Mouse (Mus musculus) liver, embryonic 16.5 days (tissue): ENCODE data around the gene Dnajb13. TPM values are rescaled to one million over a fixed set of nuclear protein-coding genes. Genes with fewer than 3 reads are reported as not detected.

Experiments
- ATAC-seq: fragments of 200-750 bp; cut with Nextera tagmentation; 2 replicates; pipeline ENCODE4 v1.8.0; 2017; ENCODE audit warnings: low read depth, mild to moderate bottlenecking, moderate number of reproducible peaks, moderate library complexity
- H3K27ac ChIP-seq: fragments of 300-500 bp; sonication (generic); 2 replicates; pipeline ENCODE4 v1.5.1; 2014; ENCODE audit warnings: mild to moderate bottlenecking, low read length
- H3K27me3 ChIP-seq: fragments of 300-500 bp; sonication (generic); 2 replicates; pipeline ENCODE4 v1.6.1; 2014; ENCODE audit warnings: low read depth, low read length, mixed read lengths; ENCODE audit not compliant: control insufficient read depth, insufficient read depth
- H3K36me3 ChIP-seq: fragments of 300-500 bp; sonication (generic); 2 replicates; pipeline ENCODE4 v1.6.1; 2014; ENCODE audit warnings: mild to moderate bottlenecking; ENCODE audit not compliant: control insufficient read depth, insufficient read depth
- H3K4me1 ChIP-seq: fragments of 300-500 bp; sonication (generic); 2 replicates; pipeline ENCODE4 v1.6.1; 2014; ENCODE audit warnings: low read depth, low read length, mixed read lengths; ENCODE audit not compliant: control insufficient read depth
- H3K4me2 ChIP-seq: fragments of 300-500 bp; sonication (generic); 2 replicates; pipeline ENCODE4 v1.6.1; 2014; ENCODE audit warnings: low read depth, low read length, mixed read lengths
- H3K4me3 ChIP-seq: fragments of 300-500 bp; sonication (generic); 2 replicates; pipeline ENCODE4 v1.5.1; 2014; ENCODE audit warnings: low read depth, mild to moderate bottlenecking, low read length
- H3K9ac ChIP-seq: fragments of 300-500 bp; sonication (generic); 2 replicates; pipeline ENCODE4 v1.6.1; 2014; ENCODE audit warnings: low read depth, low read length
- H3K9me3 ChIP-seq: fragments of 300-500 bp; sonication (generic); replicated peaks from 2 replicates; pipeline ENCODE4 v1.6.1; 2016; ENCODE audit warnings: low read length; ENCODE audit not compliant: control insufficient read depth
- WGBS: fragments of 180-500 bp; shearing (Covaris S2); extraction: QIAGEN DNeasy Blood & Tissue Kit; methylation state at CpG from one replicate; pipeline ENCODE4 v1.1.7; 2014; ENCODE audit not compliant: insufficient replicate concordance; 5-methylcytosine and 5-hydroxymethylcytosine counted together
- polyA plus RNA-seq: library from polyadenylated mRNA; unstranded; fragments of >200 nt; fragmentation: Nextera tagmentation; extraction: Ambion mirVana; gene quantifications from 2 replicates; pipeline ENCODE4 v1.2.1, GENCODE M21; 2015

Gene Dnajb13
- polyA plus RNA-seq, 1 experiment from 2014 or later: 4.4 TPM

- peak overlapping the region; percentile 92 for H3K4me3 ChIP-seq
- peak overlapping the region; percentile 97 for H3K9ac ChIP-seq
- H3K27ac ChIP-seq: peak overlapping the region; percentile 93
- peak overlapping the region; percentile 77 for H3K4me2 ChIP-seq
- 72% methylated on average over 6 of the region's 6 CpGs for WGBS
- peaks cover 57% of the 10 kb centered on the region for H3K4me1 ChIP-seq
- peaks cover 60% of the 10 kb centered on the region for H3K36me3 ChIP-seq
- ATAC-seq: no peak
- no peaks in the 10 kb centered on the region for H3K9me3 ChIP-seq
- H3K27me3 ChIP-seq: no peaks in the 10 kb centered on the region
These were observed 18.4 kb downstream of the Dnajb13 start for GRCm38 (mm10) chr7:100496371-100496770.

DNA sequence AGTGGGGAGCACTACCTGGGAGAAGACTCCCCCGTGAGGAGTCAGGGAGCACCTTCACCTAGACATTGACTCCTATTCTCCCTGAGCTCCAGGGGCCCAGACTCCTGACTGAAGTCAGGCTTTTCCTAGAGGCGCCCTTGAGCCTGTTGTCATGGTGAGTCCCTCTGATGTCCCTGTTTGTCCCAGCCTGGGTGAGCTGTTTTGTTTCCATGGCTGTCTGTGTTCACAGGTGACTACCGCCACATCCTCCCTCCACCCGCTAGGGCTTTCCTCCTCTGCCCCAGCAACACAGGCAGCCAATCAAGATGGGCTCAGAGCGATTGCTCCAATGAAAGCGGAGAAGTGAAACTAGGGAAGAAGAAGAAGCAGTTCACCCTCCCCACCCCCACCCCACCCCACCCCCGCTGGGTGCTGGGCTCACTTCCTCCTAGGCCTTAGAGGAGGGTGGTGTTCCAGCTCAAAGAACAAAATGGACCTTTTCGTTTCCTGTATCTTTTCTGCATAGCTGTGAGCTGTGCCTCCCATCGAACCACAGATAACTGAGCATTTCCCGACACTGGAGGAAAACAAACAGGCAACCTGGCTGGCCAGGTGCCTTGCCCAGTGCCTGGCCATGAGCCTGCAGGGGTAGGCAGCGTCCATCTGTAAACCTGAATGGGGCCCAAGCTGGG lies 19.0 kb downstream of the Dnajb13 start:
- peak overlapping the region; percentile 97 for H3K9ac ChIP-seq
- peaks cover 50% of the 10 kb centered on the region for H3K4me1 ChIP-seq
- H3K27me3 ChIP-seq: no peaks in the 10 kb centered on the region
- H3K27ac ChIP-seq: peak overlapping the region; percentile 93
- peak; percentile 40 for ATAC-seq
- peaks cover 60% of the 10 kb centered on the region for H3K36me3 ChIP-seq
- WGBS: 19% methylated on average over 11 of the region's 11 CpGs
- H3K4me2 ChIP-seq: peak overlapping the region; percentile 77
- no peaks in the 10 kb centered on the region for H3K9me3 ChIP-seq
- peak overlapping the region; percentile 92 for H3K4me3 ChIP-seq

- Histone ChIP-seq H3K4me1 (peaks cover 44% of the 10 kb centered on the region), H3K4me2 (peak overlapping the region; percentile 77), H3K36me3 (peaks cover 54% of the 10 kb centered on the region)
These were observed 19.7 kb downstream of the Dnajb13 start for GRCm38 (mm10) chr7:100495042-100495441.

DNA sequence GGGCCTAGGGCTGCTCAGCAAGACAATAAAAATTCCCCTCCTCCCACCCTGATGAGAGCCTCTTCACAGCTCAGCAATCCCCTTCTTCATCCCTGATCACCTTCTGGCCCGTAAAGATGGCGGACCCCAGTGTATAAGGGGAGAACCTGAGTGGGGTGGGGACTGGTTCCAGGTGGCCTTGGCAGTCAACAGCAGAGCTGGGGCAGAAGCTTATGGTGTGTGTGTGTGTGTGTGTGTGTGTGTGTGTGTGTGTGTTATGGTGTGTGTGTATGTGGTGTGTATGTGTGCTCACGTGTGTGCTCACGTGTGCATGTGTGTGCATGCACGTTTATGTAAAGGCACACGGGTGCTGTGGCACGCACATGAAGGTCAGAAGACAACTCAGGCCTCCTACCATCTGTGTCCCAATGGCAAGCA lies 20.3 kb downstream of the Dnajb13 start:
- Histone ChIP-seq H3K9ac (peak overlapping the region; percentile 97), H3K27me3 (no peaks in the 10 kb centered on the region), H3K9me3 (no peaks in the 10 kb centered on the region), H3K27ac (peak overlapping the region; percentile 93), H3K4me1 (peaks cover 41% of the 10 kb centered on the region), H3K36me3 (peaks cover 48% of the 10 kb centered on the region), H3K4me3 (peak overlapping the region; percentile 92), H3K4me2 (peak overlapping the region; percentile 77)
- no peak for ATAC-seq
- WGBS: 61% methylated on average over 7 of the region's 7 CpGs

More at GRCm38 (mm10) chr7:100495042-100495441, 19.7 kb downstream of the Dnajb13 start:
- no peaks in the 10 kb centered on the region for H3K9me3 ChIP-seq
- H3K27me3 ChIP-seq: no peaks in the 10 kb centered on the region
- ATAC-seq: no peak
- peak overlapping the region; percentile 92 for H3K4me3 ChIP-seq
- H3K27ac ChIP-seq: peak overlapping the region; percentile 93
- 25% methylated on average over 8 of the region's 8 CpGs for WGBS
- peak overlapping the region; percentile 97 for H3K9ac ChIP-seq

DNA sequence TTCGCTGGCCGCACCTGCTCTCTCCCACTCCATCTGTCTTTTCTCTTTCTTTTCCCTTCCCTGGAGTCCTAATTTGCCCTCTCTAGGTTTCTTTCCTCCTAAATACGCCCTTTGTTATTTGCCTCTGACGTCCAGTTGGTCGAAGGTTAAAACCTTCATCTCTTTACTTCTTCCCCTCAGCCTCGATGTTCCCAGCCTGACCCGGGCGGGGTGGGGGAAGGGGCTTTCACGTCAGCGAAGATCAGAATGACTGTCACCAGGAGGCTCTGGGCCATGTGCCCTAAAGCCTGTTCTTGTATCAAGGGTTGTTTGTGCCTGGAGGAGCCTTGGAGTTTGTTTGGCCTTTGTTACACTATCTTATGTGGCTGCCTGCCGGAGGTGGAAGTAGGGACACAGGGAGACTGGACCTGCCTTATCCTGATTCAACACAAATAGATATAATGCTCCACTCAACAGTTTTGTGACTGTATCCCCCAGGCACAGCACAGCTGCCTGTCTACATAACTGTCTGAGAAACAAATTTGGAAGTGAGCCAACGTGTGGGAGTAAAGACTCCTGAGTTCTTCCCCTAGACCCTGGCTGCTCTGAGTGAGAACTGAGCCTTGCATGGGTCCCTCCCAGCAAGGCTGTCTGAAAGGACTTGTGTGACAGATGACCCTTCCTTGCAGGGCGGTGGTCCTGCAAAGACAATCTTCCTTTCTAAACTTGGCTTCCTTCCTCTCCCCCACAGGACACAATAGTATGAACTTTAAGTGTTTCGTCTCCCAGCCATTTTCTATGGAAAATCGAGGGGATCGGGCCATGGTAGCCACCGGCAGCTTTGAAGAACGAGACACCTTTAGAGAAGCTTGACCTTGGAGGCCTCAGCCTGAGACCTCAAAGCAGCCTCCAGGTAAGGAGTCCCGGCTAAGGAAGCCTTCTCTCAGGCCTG lies 21.0 kb downstream of the Dnajb13 start:
- peak; percentile 2; the same call in 1 of the 2 replicates for ATAC-seq
- WGBS: 13% methylated on average over 19 of the region's 19 CpGs
- peak overlapping the region; percentile 97 for H3K9ac ChIP-seq
- peak overlapping the region; percentile 77 for H3K4me2 ChIP-seq
- H3K4me3 ChIP-seq: peak overlapping the region; percentile 92
- no peaks in the 10 kb centered on the region for H3K9me3 ChIP-seq
- peaks cover 41% of the 10 kb centered on the region for H3K4me1 ChIP-seq
- H3K27me3 ChIP-seq: no peaks in the 10 kb centered on the region
- H3K36me3 ChIP-seq: peaks cover 41% of the 10 kb centered on the region
- peak overlapping the region; percentile 93 for H3K27ac ChIP-seq

- H3K9me3 ChIP-seq: no peaks in the 10 kb centered on the region
- no peaks in the 10 kb centered on the region for H3K27me3 ChIP-seq
- H3K9ac ChIP-seq: peak within 1 kb of the TSS; percentile 97
- H3K27ac ChIP-seq: peak within 1 kb of the TSS; percentile 93
- peak within 1 kb of the TSS; percentile 77 for H3K4me2 ChIP-seq
- ATAC-seq: peak; percentile 88
- peaks cover 35% of the 10 kb centered on the region for H3K36me3 ChIP-seq
- peaks cover 39% of the 10 kb centered on the region for H3K4me1 ChIP-seq
- H3K4me3 ChIP-seq: peak within 1 kb of the TSS; percentile 92
- WGBS: under 1% methylated on average over 27 of the region's 27 CpGs
These were observed 21.7 kb downstream of the Dnajb13 start, which contains the start of gene Ucp2 for GRCm38 (mm10) chr7:100493117-100493483. Gene Ucp2 (plus strand): TSS chr7:100493337.

- Histone ChIP-seq H3K36me3 (peaks cover 29% of the 10 kb centered on the region), H3K4me1 (peaks cover 34% of the 10 kb centered on the region), H3K27me3 (no peaks in the 10 kb centered on the region), H3K9ac (peak overlapping the region; percentile 97), H3K4me3 (peak overlapping the region; percentile 92), H3K9me3 (no peaks in the 10 kb centered on the region), H3K4me2 (peak overlapping the region; percentile 77), H3K27ac (peak overlapping the region; percentile 93)
- peak; percentile 68 for ATAC-seq
- WGBS: 1% methylated on average over 36 of the region's 36 CpGs
These were observed 22.2 kb downstream of the Dnajb13 start for GRCm38 (mm10) chr7:100492391-100493116.

- Histone ChIP-seq H3K9me3 (no peaks in the 10 kb centered on the region), H3K36me3 (no peaks in the 10 kb centered on the region), H3K4me1 (peaks cover 16% of the 10 kb centered on the region), H3K27ac (no peak overlapping the region), H3K4me2 (no peak overlapping the region), H3K4me3 (no peak overlapping the region), H3K9ac (no peak overlapping the region), H3K27me3 (no peaks in the 10 kb centered on the region)
- no peak for ATAC-seq
- WGBS: 58% methylated on average over 10 of the region's 10 CpGs
These were observed 26.2 kb downstream of the Dnajb13 start for GRCm38 (mm10) chr7:100488474-100489048.
